Mouse (Mus musculus): ENCODE measurements around the gene Farp2. TPM values are rescaled to one million over a fixed set of nuclear protein-coding genes. Genes with fewer than 3 reads are reported as not detected.

Farp2 gene
- polyA plus RNA-seq, 1 experiment from 2014 or later: 5.7 TPM

- no peak overlapping the region for H3K9ac ChIP-seq (replicated peaks; ENCODE audit: low read depth, low read length)
- ATAC-seq (ENCODE audit: low read depth): no peak
- peaks cover 15% of the 10 kb centered on the region; the same call in 1 of the 2 replicates for H3K36me3 ChIP-seq (ENCODE audit: control insufficient read depth, insufficient read depth, low read length)
- H3K4me1 ChIP-seq (ENCODE audit: control insufficient read depth, insufficient read depth, low read length): no peaks in the 10 kb centered on the region
- WGBS: 72% methylated on average over 3 of the region's 3 CpGs
- no peak overlapping the region for H3K4me3 ChIP-seq (ENCODE audit: low read depth, low read length)
- H3K9me3 ChIP-seq (ENCODE audit: control insufficient read depth, low read length): no peaks in the 10 kb centered on the region
- H3K27ac ChIP-seq (ENCODE audit: low read depth, low read length): no peak overlapping the region
- H3K27me3 ChIP-seq (ENCODE audit: control insufficient read depth, insufficient read depth, low read length): no peaks in the 10 kb centered on the region
- H3K4me2 ChIP-seq (ENCODE audit: low read depth, low read length): no peak overlapping the region
These were observed 65.2 kb downstream of the Farp2 start for GRCm38 (mm10) chr1:93577066-93577465.

DNA sequence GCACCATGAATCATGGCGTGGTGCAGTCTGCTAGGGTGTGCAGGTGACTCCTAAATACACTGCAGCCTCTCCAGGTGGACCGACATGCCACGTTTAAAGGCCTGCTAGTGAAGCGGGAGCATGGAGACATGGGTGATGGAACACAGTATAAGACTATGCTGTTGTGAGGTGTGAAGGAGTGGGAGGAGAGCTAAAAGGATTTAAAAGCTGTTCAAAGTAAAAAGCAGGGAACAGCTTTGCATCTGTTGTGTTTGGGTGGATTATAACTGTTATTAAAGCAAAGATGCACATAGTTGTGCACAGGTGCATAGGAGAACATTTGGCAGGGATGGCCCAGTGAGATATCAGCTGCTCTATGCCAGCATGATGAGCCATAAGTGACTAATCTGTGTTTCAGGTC is 66.0 kb downstream of the Farp2 start:
- peaks cover 15% of the 10 kb centered on the region; the same call in 1 of the 2 replicates for H3K36me3 ChIP-seq (ENCODE audit: control insufficient read depth, insufficient read depth, low read length)
- 85% methylated on average over 4 of the region's 4 CpGs for WGBS
- ATAC-seq (ENCODE audit: low read depth): no peak

GRCm38 (mm10) chr1:93581545-93581944 is 69.7 kb downstream of the Farp2 start:
- Histone ChIP-seq H3K27ac (ENCODE audit: low read depth, low read length) (no peak overlapping the region), H3K4me3 (ENCODE audit: low read depth, low read length) (no peak overlapping the region), H3K4me2 (ENCODE audit: low read depth, low read length) (no peak overlapping the region), H3K4me1 (ENCODE audit: control insufficient read depth, insufficient read depth, low read length) (no peaks in the 10 kb centered on the region), H3K27me3 (ENCODE audit: control insufficient read depth, insufficient read depth, low read length) (no peaks in the 10 kb centered on the region), H3K9ac (replicated peaks; ENCODE audit: low read depth, low read length) (no peak overlapping the region), H3K9me3 (ENCODE audit: control insufficient read depth, low read length) (no peaks in the 10 kb centered on the region), H3K36me3 (ENCODE audit: control insufficient read depth, insufficient read depth, low read length) (peaks cover 15% of the 10 kb centered on the region; the same call in 1 of the 2 replicates)
- WGBS: 96% methylated on average over 7 of the region's 7 CpGs
- ATAC-seq (ENCODE audit: low read depth): no peak

More for the DNA sequence above, 66.0 kb downstream of the Farp2 start:
- H3K9ac ChIP-seq (replicated peaks; ENCODE audit: low read depth, low read length): no peak overlapping the region
- H3K9me3 ChIP-seq (ENCODE audit: control insufficient read depth, low read length): no peaks in the 10 kb centered on the region
- no peak overlapping the region for H3K4me3 ChIP-seq (ENCODE audit: low read depth, low read length)
- no peaks in the 10 kb centered on the region for H3K4me1 ChIP-seq (ENCODE audit: control insufficient read depth, insufficient read depth, low read length)
- no peak overlapping the region for H3K27ac ChIP-seq (ENCODE audit: low read depth, low read length)
- H3K4me2 ChIP-seq (ENCODE audit: low read depth, low read length): no peak overlapping the region
- no peaks in the 10 kb centered on the region for H3K27me3 ChIP-seq (ENCODE audit: control insufficient read depth, insufficient read depth, low read length)

DNA sequence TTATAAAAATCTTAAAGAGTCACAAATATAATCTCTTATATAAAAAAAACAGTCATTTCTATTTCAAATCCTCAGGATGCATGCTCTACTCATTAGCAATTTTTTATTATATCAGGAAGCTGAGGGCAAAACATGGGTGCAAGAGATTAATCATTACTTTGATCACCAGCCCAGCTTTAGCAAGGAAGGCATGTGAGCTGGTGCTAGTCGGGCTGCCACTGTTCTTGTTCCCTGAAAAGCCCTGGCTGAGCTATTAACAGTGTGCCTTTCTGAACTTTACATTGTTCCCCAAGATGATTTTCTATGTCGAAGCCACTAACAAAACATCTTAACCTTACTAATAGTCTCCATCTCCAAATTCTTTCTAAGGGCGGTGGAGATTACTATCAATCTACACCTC is 76.5 kb downstream of the Farp2 start:
- H3K4me3 ChIP-seq (ENCODE audit: low read depth, low read length): no peak overlapping the region
- WGBS: 70% methylated on average over 3 of the region's 3 CpGs
- ATAC-seq (ENCODE audit: low read depth): no peak
- H3K27me3 ChIP-seq (ENCODE audit: control insufficient read depth, insufficient read depth, low read length): no peaks in the 10 kb centered on the region
- H3K27ac ChIP-seq (ENCODE audit: low read depth, low read length): no peak overlapping the region
- no peak overlapping the region for H3K4me2 ChIP-seq (ENCODE audit: low read depth, low read length)
- no peak overlapping the region for H3K9ac ChIP-seq (replicated peaks; ENCODE audit: low read depth, low read length)
- H3K36me3 ChIP-seq (ENCODE audit: control insufficient read depth, insufficient read depth, low read length): no peaks in the 10 kb centered on the region
- no peaks in the 10 kb centered on the region for H3K4me1 ChIP-seq (ENCODE audit: control insufficient read depth, insufficient read depth, low read length)
- H3K9me3 ChIP-seq (ENCODE audit: control insufficient read depth, low read length): no peaks in the 10 kb centered on the region

DNA sequence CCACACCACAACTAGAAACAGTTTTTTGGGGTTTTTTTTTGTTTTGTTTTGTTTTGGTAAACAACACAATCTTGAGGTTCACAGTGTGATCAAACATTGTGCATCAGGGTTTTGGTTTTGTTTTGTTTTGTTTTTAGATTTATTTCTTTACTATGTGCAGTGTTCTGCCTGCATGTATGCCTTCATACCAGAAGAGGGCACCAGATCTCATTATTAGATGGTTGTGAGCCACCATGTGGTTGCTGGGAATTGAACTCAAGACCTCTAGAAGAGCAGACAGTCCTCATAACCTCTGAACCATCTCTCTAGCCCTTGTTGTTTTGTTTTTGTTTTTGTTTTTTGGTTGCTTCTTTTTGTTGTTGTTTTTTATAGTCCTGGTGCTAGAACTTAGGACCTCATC is 82.1 kb downstream of the Farp2 start:
- ATAC-seq (ENCODE audit: low read depth): no peak
- no peaks in the 10 kb centered on the region for H3K27me3 ChIP-seq (ENCODE audit: control insufficient read depth, insufficient read depth, low read length)
- no peak overlapping the region for H3K9ac ChIP-seq (replicated peaks; ENCODE audit: low read depth, low read length)
- no peak overlapping the region for H3K4me2 ChIP-seq (ENCODE audit: low read depth, low read length)
- H3K27ac ChIP-seq (ENCODE audit: low read depth, low read length): no peak overlapping the region
- H3K4me1 ChIP-seq (ENCODE audit: control insufficient read depth, insufficient read depth, low read length): no peaks in the 10 kb centered on the region
- no peak overlapping the region for H3K4me3 ChIP-seq (ENCODE audit: low read depth, low read length)
- H3K9me3 ChIP-seq (ENCODE audit: control insufficient read depth, low read length): no peaks in the 10 kb centered on the region
- no peaks in the 10 kb centered on the region for H3K36me3 ChIP-seq (ENCODE audit: control insufficient read depth, insufficient read depth, low read length)

GRCm38 (mm10) chr1:93595916-93596315 is 84.0 kb downstream of the Farp2 start:
- Histone ChIP-seq H3K4me1 (ENCODE audit: control insufficient read depth, insufficient read depth, low read length) (no peaks in the 10 kb centered on the region), H3K9me3 (ENCODE audit: control insufficient read depth, low read length) (no peaks in the 10 kb centered on the region), H3K4me3 (ENCODE audit: low read depth, low read length) (no peak overlapping the region), H3K27ac (ENCODE audit: low read depth, low read length) (no peak overlapping the region), H3K4me2 (ENCODE audit: low read depth, low read length) (no peak overlapping the region), H3K9ac (replicated peaks; ENCODE audit: low read depth, low read length) (no peak overlapping the region), H3K27me3 (ENCODE audit: control insufficient read depth, insufficient read depth, low read length) (no peaks in the 10 kb centered on the region), H3K36me3 (ENCODE audit: control insufficient read depth, insufficient read depth, low read length) (no peaks in the 10 kb centered on the region)
- ATAC-seq (ENCODE audit: low read depth): no peak
- WGBS: 75% methylated on average over 6 of the region's 6 CpGs

- Histone ChIP-seq H3K4me1 (ENCODE audit: control insufficient read depth, insufficient read depth, low read length) (no peaks in the 10 kb centered on the region), H3K36me3 (ENCODE audit: control insufficient read depth, insufficient read depth, low read length) (no peaks in the 10 kb centered on the region), H3K27me3 (ENCODE audit: control insufficient read depth, insufficient read depth, low read length) (no peaks in the 10 kb centered on the region), H3K4me2 (ENCODE audit: low read depth, low read length) (no peak overlapping the region), H3K4me3 (ENCODE audit: low read depth, low read length) (no peak overlapping the region), H3K27ac (ENCODE audit: low read depth, low read length) (no peak overlapping the region), H3K9me3 (ENCODE audit: control insufficient read depth, low read length) (no peaks in the 10 kb centered on the region), H3K9ac (replicated peaks; ENCODE audit: low read depth, low read length) (no peak overlapping the region)
- no peak for ATAC-seq (ENCODE audit: low read depth)
- 78% methylated on average over 4 of the region's 4 CpGs for WGBS
These were observed 91.0 kb downstream of the Farp2 start for GRCm38 (mm10) chr1:93602911-93603310.

- Histone ChIP-seq H3K9me3 (ENCODE audit: control insufficient read depth, low read length) (no peaks in the 10 kb centered on the region), H3K4me1 (ENCODE audit: control insufficient read depth, insufficient read depth, low read length) (no peaks in the 10 kb centered on the region), H3K4me3 (ENCODE audit: low read depth, low read length) (no peak overlapping the region), H3K27ac (ENCODE audit: low read depth, low read length) (no peak overlapping the region), H3K9ac (replicated peaks; ENCODE audit: low read depth, low read length) (no peak overlapping the region), H3K27me3 (ENCODE audit: control insufficient read depth, insufficient read depth, low read length) (no peaks in the 10 kb centered on the region), H3K4me2 (ENCODE audit: low read depth, low read length) (no peak overlapping the region), H3K36me3 (ENCODE audit: control insufficient read depth, insufficient read depth, low read length) (no peaks in the 10 kb centered on the region)
- ATAC-seq (ENCODE audit: low read depth): no peak
- WGBS: 94% methylated on average over 12 of the region's 12 CpGs
These were observed 92.0 kb downstream of the Farp2 start for GRCm38 (mm10) chr1:93603921-93604320.

GRCm38 (mm10) chr1:93607090-93608083 is 95.5 kb downstream of the Farp2 start:
- WGBS: 63% methylated on average over 14 of the region's 14 CpGs

More at GRCm38 (mm10) chr1:93607090-93608083, 95.5 kb downstream of the Farp2 start:
- no peaks in the 10 kb centered on the region for H3K36me3 ChIP-seq (ENCODE audit: control insufficient read depth, insufficient read depth, low read length)
- H3K27me3 ChIP-seq (ENCODE audit: control insufficient read depth, insufficient read depth, low read length): no peaks in the 10 kb centered on the region
- ATAC-seq (ENCODE audit: low read depth): no peak
- no peak overlapping the region for H3K4me2 ChIP-seq (ENCODE audit: low read depth, low read length)
- no peak overlapping the region for H3K9ac ChIP-seq (replicated peaks; ENCODE audit: low read depth, low read length)
- H3K9me3 ChIP-seq (ENCODE audit: control insufficient read depth, low read length): no peaks in the 10 kb centered on the region
- H3K27ac ChIP-seq (ENCODE audit: low read depth, low read length): no peak overlapping the region
- no peaks in the 10 kb centered on the region for H3K4me1 ChIP-seq (ENCODE audit: control insufficient read depth, insufficient read depth, low read length)
- no peak overlapping the region for H3K4me3 ChIP-seq (ENCODE audit: low read depth, low read length)
